Comparison of ENCODE assay signal across 32 mouse cellular contexts in genomic region chrX:70881326-70881725, GRCm38 (mm10).
DNase-seq lines count a peak whose midpoint lies in the region; ATAC-seq and TF ChIP-seq lines count a peak whose summit lies in the region.
"Had no signal": no experiment of that assay in that cellular context is flagged by ENCODE, and none has a peak within 500 bp of the region (broad histone marks: within the 10 kb centered on the region; RNA-seq: fewer than 3 reads in every experiment).

No protein-coding gene starts in this region.

- no peak for TF ChIP-seq CTCF in forebrain, postnatal 0 days (IDR thresholded peaks at IDR 0.05; ENCODE audit: low read depth)

- H3K9ac ChIP-seq in forebrain, postnatal 0 days, result no peak overlapping the region
- H3K9ac ChIP-seq: heart, embryonic 12.5 days; intestine, embryonic 15.5 days; limb, embryonic 12.5 days; liver, embryonic 15.5 days; lung, embryonic 14.5 days; stomach, embryonic 15.5 days had no signal

- no peaks in the 10 kb centered on the region for H3K27me3 ChIP-seq in forebrain, postnatal 0 days (ENCODE audit: insufficient read depth, low read length)
- H3K27me3 ChIP-seq in midbrain, embryonic 10.5 days (ENCODE audit: low read depth, poor library complexity, severe bottlenecking), result no peaks in the 10 kb centered on the region; the same call in 1 of the 2 replicates
- H3K27me3 ChIP-seq: heart, embryonic 12.5 days; intestine, embryonic 15.5 days; liver, embryonic 15.5 days; stomach, embryonic 15.5 days had no signal

- H3K4me2 ChIP-seq in forebrain, postnatal 0 days (ENCODE audit: low read depth), result no peak overlapping the region
- H3K4me2 ChIP-seq: heart, embryonic 12.5 days; intestine, embryonic 15.5 days; limb, embryonic 12.5 days; liver, embryonic 15.5 days; lung, embryonic 14.5 days; midbrain, embryonic 11.5 days; stomach, embryonic 15.5 days had no signal

- no peak overlapping the region for H3K27ac ChIP-seq in forebrain, postnatal 0 days (ENCODE audit: low read depth, low read length)
- no peak overlapping the region for H3K27ac ChIP-seq in midbrain, embryonic 10.5 days (replicated peaks)
- H3K27ac ChIP-seq: hindbrain, embryonic 10.5 days; intestine, embryonic 15.5 days; layer of hippocampus, adult 2 months; left cerebral cortex, adult 2 months; limb, embryonic 12.5 days; liver, embryonic 15.5 days; stomach, embryonic 15.5 days had no signal

- no peaks in the 10 kb centered on the region for H3K9me3 ChIP-seq in forebrain, postnatal 0 days (ENCODE audit: low read length)
- H3K9me3 ChIP-seq in midbrain, embryonic 10.5 days (replicated peaks), result no peaks in the 10 kb centered on the region
- H3K9me3 ChIP-seq: G1E; heart, embryonic 12.5 days; hindbrain, embryonic 10.5 days; intestine, embryonic 15.5 days; limb, embryonic 12.5 days; liver, embryonic 15.5 days; stomach, embryonic 15.5 days had no signal

- ATAC-seq in forebrain, postnatal 0 days, result no peak
- ATAC-seq: forebrain, embryonic 14.5 days; hindbrain, embryonic 16.5 days; intestine, embryonic 15.5 days; midbrain, embryonic 16.5 days; Patski had no signal

- no peaks in the 10 kb centered on the region for H3K36me3 ChIP-seq in forebrain, postnatal 0 days (ENCODE audit: insufficient read depth)
- no peaks in the 10 kb centered on the region for H3K36me3 ChIP-seq in midbrain, embryonic 10.5 days
- H3K36me3 ChIP-seq: G1E; heart, embryonic 12.5 days; hindbrain, embryonic 10.5 days; intestine, embryonic 15.5 days; limb, embryonic 12.5 days; liver, embryonic 15.5 days; stomach, embryonic 15.5 days had no signal

- DNase-seq in ovary, postnatal 36 days (ENCODE audit: low spot score), result peak; percentile 67
- DNase-seq in ovary, postnatal 10 days (ENCODE audit: low spot score), result no peak
- DNase-seq in adrenal gland, adult 18-20 months (ENCODE audit: low spot score in 2 of 2), result peak; percentile 21 to 51
- DNase-seq in adrenal gland, postnatal 25 days, result peak; percentile 60
- no peak for DNase-seq in forebrain, postnatal 0 days
- DNase-seq in kidney, postnatal 4 days, result no peak
- DNase-seq in midbrain, embryonic 10.5 days (ENCODE audit: low spot score), result no peak
- DNase-seq: cerebellum, adult 8-10 months; cerebellum, postnatal 36 days; gastrocnemius, postnatal 25 days; kidney, adult 9 months; kidney, postnatal 14 days; lung, embryonic 14.5 days; lung, postnatal 14 days; retina, postnatal 1 day; right cerebral cortex, postnatal 14 days; thymus, adult 18-20 months; thymus, postnatal 4 days had no signal

- no peak overlapping the region for H3K4me3 ChIP-seq in forebrain, postnatal 0 days (ENCODE audit: low read depth, low read length)
- H3K4me3 ChIP-seq in midbrain, embryonic 10.5 days, result no peak overlapping the region
- H3K4me3 ChIP-seq: heart, embryonic 12.5 days; hindbrain, embryonic 10.5 days; intestine, embryonic 15.5 days; layer of hippocampus, adult 2 months; left cerebral cortex, adult 2 months; limb, embryonic 12.5 days; liver, embryonic 15.5 days; stomach, embryonic 15.5 days had no signal

- WGBS in forebrain, postnatal 0 days, result 65% methylated on average over 2 of the region's 2 CpGs
- 90% methylated on average over 2 of the region's 2 CpGs for WGBS in midbrain, embryonic 10.5 days

- no peaks in the 10 kb centered on the region for H3K4me1 ChIP-seq in forebrain, postnatal 0 days (ENCODE audit: insufficient read depth)
- H3K4me1 ChIP-seq in midbrain, embryonic 10.5 days, result no peaks in the 10 kb centered on the region
- H3K4me1 ChIP-seq: heart, embryonic 12.5 days; hindbrain, embryonic 10.5 days; intestine, embryonic 15.5 days; limb, embryonic 12.5 days; liver, embryonic 15.5 days; stomach, embryonic 15.5 days had no signal

Comparison
In these comparisons a context has a peak if more than half of its experiments do, and no peak if none do; other contexts are left out.
1. DNase-seq: peak in ovary, postnatal 36 days (single experiment), adrenal gland, adult 18-20 months (2 of 2) and adrenal gland, postnatal 25 days (single experiment); none in ovary, postnatal 10 days (single experiment), forebrain, postnatal 0 days (single experiment), kidney, postnatal 4 days (0 of 2) and midbrain, embryonic 10.5 days (single experiment).